Mouse (Mus musculus): Measurements from ENCODE around the gene Pold4.
A peak's percentile ranks its signal among the peaks of the same experiment; 100 is the strongest.

The Pold4 gene

GRCm38 (mm10) chr19:4279487-4279886, 47.8 kb downstream of the Pold4 start:
- DNase-seq: no peak

- no peak for DNase-seq
Observed at GRCm38 (mm10) chr19:4280425-4280824, 48.7 kb downstream of the Pold4 start.

GRCm38 (mm10) chr19:4282898-4283553, 51.3 kb downstream of the Pold4 start, which contains the start of gene Ankrd13d:
Ankrd13d (minus strand) TSS chr19:4283137.
- DNase-seq: peak; percentile 79 to 92

Data from kidney, postnatal 25 days (tissue).